ENCODE assay signal across 7 mouse cellular contexts in genomic region chr19:44283157-44284024, GRCm38 (mm10). TPM values are rescaled to one million over a fixed set of nuclear protein-coding genes. Genes with fewer than 3 reads are reported as not detected.
DNase-seq lines count a peak whose midpoint lies in the region; ATAC-seq and TF ChIP-seq lines count a peak whose summit lies in the region.

No protein-coding gene starts in this region.

- H3K9me3 ChIP-seq in embryonic facial prominence, embryonic 13.5 days = no peaks in the 10 kb centered on the region
- H3K9me3 ChIP-seq in intestine, postnatal 0 days (ENCODE audit: control insufficient read depth) = no peaks in the 10 kb centered on the region

- H3K4me3 ChIP-seq in spleen, adult 2 months (ENCODE audit: extremely low read depth, insufficient read depth, insufficient read length) = peak overlapping the region; percentile 55
- H3K4me3 ChIP-seq in embryonic facial prominence, embryonic 13.5 days = peak overlapping the region; percentile 49
- peak overlapping the region; percentile 45 for H3K4me3 ChIP-seq in intestine, postnatal 0 days (ENCODE audit: low read depth, low read length)

- H3K36me3 ChIP-seq in spleen, adult 2 months (ENCODE audit: control insufficient read depth, insufficient read depth, low read length) = no peaks in the 10 kb centered on the region
- no peaks in the 10 kb centered on the region for H3K36me3 ChIP-seq in embryonic facial prominence, embryonic 13.5 days
- H3K36me3 ChIP-seq in intestine, postnatal 0 days (ENCODE audit: control insufficient read depth, insufficient read depth) = no peaks in the 10 kb centered on the region

- H3K27me3 ChIP-seq in spleen, adult 2 months (ENCODE audit: control insufficient read depth, insufficient read depth, low read length) = no peaks in the 10 kb centered on the region
- no peaks in the 10 kb centered on the region for H3K27me3 ChIP-seq in embryonic facial prominence, embryonic 13.5 days
- H3K27me3 ChIP-seq in intestine, postnatal 0 days (replicated peaks; ENCODE audit: control insufficient read depth, insufficient read depth, low read length) = no peaks in the 10 kb centered on the region

- no peak for TF ChIP-seq POLR2A in spleen, adult 2 months (IDR thresholded peaks at IDR 0.05; ENCODE audit: low read depth, low read length)

- WGBS in spleen, adult 2 months = 33% methylated on average over 15 of the region's 15 CpGs
- 33% methylated on average over 15 of the region's 15 CpGs for WGBS in embryonic facial prominence, embryonic 13.5 days
- WGBS in intestine, postnatal 0 days = 32% methylated on average over 15 of the region's 15 CpGs

- H3K9ac ChIP-seq in embryonic facial prominence, embryonic 13.5 days = peak overlapping the region; percentile 69
- H3K9ac ChIP-seq in intestine, postnatal 0 days (ENCODE audit: low read depth, low read length) = 0 out of 2 replicates have a peak overlapping the region, but pooled peaks have one; percentile 31

- H3K4me1 ChIP-seq in spleen, adult 2 months (ENCODE audit: control insufficient read depth, insufficient read depth, insufficient read length) = peaks cover 25% of the 10 kb centered on the region
- H3K4me1 ChIP-seq in embryonic facial prominence, embryonic 13.5 days = peaks cover 46% of the 10 kb centered on the region
- peaks cover 22% of the 10 kb centered on the region; the same call in 1 of the 2 replicates for H3K4me1 ChIP-seq in intestine, postnatal 0 days (replicated peaks; ENCODE audit: control insufficient read depth, insufficient read depth, low read length)

- H3K4me2 ChIP-seq in embryonic facial prominence, embryonic 13.5 days = peak overlapping the region; percentile 87
- H3K4me2 ChIP-seq in intestine, postnatal 0 days (replicated peaks; ENCODE audit: low read depth) = peak overlapping the region; percentile 84

- DNase-seq in spleen, adult 2 months (ENCODE audit: low read depth in 1 of 2, low spot score in 2 of 2) = peak; percentile 12 to 72
- no peak for DNase-seq in spleen, postnatal 4 days (ENCODE audit: low spot score in 2 of 2)
- no peak for DNase-seq in cerebellum, postnatal 14 days
- no peak for DNase-seq in frontal cortex, postnatal 10 days (ENCODE audit: low spot score in 2 of 2)

- peak overlapping the region; percentile 88 for H3K27ac ChIP-seq in spleen, adult 2 months (ENCODE audit: insufficient read depth, low read length)
- H3K27ac ChIP-seq in embryonic facial prominence, embryonic 13.5 days = peak overlapping the region; percentile 99
- H3K27ac ChIP-seq in intestine, postnatal 0 days (ENCODE audit: low read depth, low read length) = peak overlapping the region; percentile 95

- no peak for ATAC-seq in embryonic facial prominence, embryonic 13.5 days (ENCODE audit: insufficient number of reproducible peaks, insufficient read depth, low FRiP score, low TSS enrichment, low read depth)
- no peak for ATAC-seq in intestine, postnatal 0 days
- peak; percentile 40 for ATAC-seq in neutrophil, adult 5-6 weeks (ENCODE audit: extremely low read depth, insufficient number of reproducible peaks, low FRiP score, poor library complexity, severe bottlenecking)

- TF ChIP-seq CTCF in spleen, adult 2 months (IDR thresholded peaks at IDR 0.05; ENCODE audit: extremely low read depth, insufficient read depth, insufficient read length, insufficient replicate concordance) = no peak
- no peak for TF ChIP-seq CTCF in intestine, postnatal 0 days (IDR thresholded peaks at IDR 0.05; ENCODE audit: low read depth)

RNA-seq across cellular contexts. Expression of gene Scd2, which starts 10.1 kb away (rescaled TPM):
- polyA plus RNA-seq in spleen, adult 2 months (2012; rRNA removed) = 30.1 and 39.6 TPM in 2 replicates
- 211 and 213 TPM in 2 replicates for polyA plus RNA-seq in embryonic facial prominence, embryonic 13.5 days (2015; fragmentation: Nextera tagmentation; extraction: Ambion mirVana)
- polyA plus RNA-seq in intestine, postnatal 0 days (2015; fragmentation: Nextera tagmentation; extraction: Ambion mirVana) = 35.6 and 42.1 TPM in 2 replicates
- total RNA-seq in neutrophil, adult 5-6 weeks (2017) = 21.4 and 24.1 TPM in 2 replicates

RNA-seq across cellular contexts. Expression of gene Scd4, which starts 49.5 kb away (rescaled TPM):
- 0.20 TPM in 2 replicates for polyA plus RNA-seq in spleen, adult 2 months (2012; rRNA removed)
- polyA plus RNA-seq in embryonic facial prominence, embryonic 13.5 days (2015; fragmentation: Nextera tagmentation; extraction: Ambion mirVana) = 0.15 and 0.25 TPM in 2 replicates
- 0.04 TPM in 1 of 2 replicates, not detected in the other for polyA plus RNA-seq in intestine, postnatal 0 days (2015; fragmentation: Nextera tagmentation; extraction: Ambion mirVana)
- total RNA-seq in neutrophil, adult 5-6 weeks (2017) = 0.12 and 1.0 TPM in 2 replicates

Comparison
In these comparisons a context has a peak if more than half of its experiments do, and no peak if none do; other contexts are left out.
1. DNase-seq: peak in spleen, adult 2 months (2 of 2); none in spleen, postnatal 4 days (0 of 2), cerebellum, postnatal 14 days (0 of 2) and frontal cortex, postnatal 10 days (0 of 2).
2. Peak in every context shown above with its lines, with median percentiles within 50 percentile points of each other: H3K27ac ChIP-seq and H3K4me3 ChIP-seq.